Mouse (Mus musculus) heart, embryonic 14.5 days (tissue): ENCODE results near the gene Ndufv3. TPM values are rescaled to one million over a fixed set of nuclear protein-coding genes. Genes with fewer than 3 reads are reported as not detected.

Source experiments
- ATAC-seq: fragments of 200-750 bp; cut with Nextera tagmentation; 2 replicates; pipeline ENCODE4 v1.8.0; 2017; ENCODE audit warnings: low read depth, moderate TSS enrichment; ENCODE audit not compliant: insufficient number of reproducible peaks, insufficient read depth, low FRiP score
- H3K27ac ChIP-seq, 2 experiments: fragments of 200-500 bp in 1 of 2; fragments of 300-500 bp in 1 of 2; sonication (generic) in 1 of 2; replicated peaks in 1 of 2; 2 replicates each; pipeline ENCODE4 v1.5.1; 2012 to 2014; ENCODE audit warnings: low read depth in 2 of 2, low read length in 2 of 2, control low read depth in 1 of 2, mild to moderate bottlenecking in 1 of 2, mixed read lengths in 1 of 2; ENCODE audit not compliant: control insufficient read depth in 1 of 2, insufficient read depth in 1 of 2
- H3K27me3 ChIP-seq: fragments of 300-500 bp; sonication (generic); 2 replicates; pipeline ENCODE4 v1.6.1; 2014; ENCODE audit warnings: mild to moderate bottlenecking, low read length, control low read depth; ENCODE audit not compliant: control insufficient read depth, insufficient read depth
- H3K36me3 ChIP-seq: fragments of 300-500 bp; sonication (generic); 2 replicates; pipeline ENCODE4 v1.6.1; 2014; ENCODE audit warnings: mild to moderate bottlenecking, control low read depth, low read length, mixed read lengths; ENCODE audit not compliant: control insufficient read depth, insufficient read depth
- H3K4me1 ChIP-seq, 2 experiments: fragments of 200-500 bp in 1 of 2; fragments of 300-500 bp in 1 of 2; sonication (generic) in 1 of 2; 2 replicates each; pipeline ENCODE4 v1.6.1; 2012 to 2014; ENCODE audit warnings: low read length in 2 of 2, control low read depth in 1 of 2, mixed read lengths in 1 of 2; ENCODE audit not compliant: control insufficient read depth in 2 of 2, insufficient read depth in 2 of 2
- H3K4me2 ChIP-seq: fragments of 300-500 bp; sonication (generic); 2 replicates; pipeline ENCODE4 v1.6.1; 2014; ENCODE audit warnings: mild to moderate bottlenecking, low read length
- H3K4me3 ChIP-seq, 2 experiments: fragments of 200-500 bp in 1 of 2; fragments of 300-500 bp in 1 of 2; sonication (generic) in 1 of 2; 2 replicates each; pipeline ENCODE4 v1.5.1; 2012 to 2014; ENCODE audit warnings: low read length in 2 of 2, mild to moderate bottlenecking in 2 of 2, control low read depth in 1 of 2, low read depth in 1 of 2, moderate library complexity in 1 of 2; ENCODE audit not compliant: control insufficient read depth in 1 of 2, insufficient read depth in 1 of 2
- H3K9ac ChIP-seq: fragments of 300-500 bp; sonication (generic); 2 replicates; pipeline ENCODE4 v1.6.1; 2014; ENCODE audit warnings: mild to moderate bottlenecking, low read length
- H3K9me3 ChIP-seq: fragments of 300-500 bp; sonication (generic); 2 replicates; pipeline ENCODE4 v1.6.1; 2016; ENCODE audit warnings: low read length, control low read depth; ENCODE audit not compliant: control insufficient read depth
- WGBS: fragments of 180-500 bp; shearing (Covaris S2); extraction: QIAGEN DNeasy Blood & Tissue Kit; methylation state at CpG from one replicate; pipeline ENCODE4 v1.1.7; 2014; 5-methylcytosine and 5-hydroxymethylcytosine counted together
- polyA plus RNA-seq: library from polyadenylated mRNA; unstranded; fragments of >200 nt; fragmentation: Nextera tagmentation; extraction: Ambion mirVana; gene quantifications from 2 replicates; pipeline ENCODE4 v1.2.1, GENCODE M21; 2014

Gene Ndufv3
- polyA plus RNA-seq, 1 experiment from 2014 or later, result 805 TPM

- H3K4me2 ChIP-seq, result peak overlapping the region; percentile 91
- ATAC-seq, result peak; percentile 19
- no peaks in the 10 kb centered on the region for H3K27me3 ChIP-seq
- H3K27ac ChIP-seq, result peak overlapping the region; percentile 89 to 98
- peak overlapping the region; percentile 94 for H3K9ac ChIP-seq
- peaks cover 7% of the 10 kb centered on the region; the same call in 1 of the 2 replicates for H3K36me3 ChIP-seq
- peak overlapping the region; percentile 85 to 99 for H3K4me3 ChIP-seq
- H3K4me1 ChIP-seq, result peaks cover 20 to 35% of the 10 kb centered on the region in 2 experiments
- under 1% methylated on average over 88 of the region's 88 CpGs for WGBS
- no peaks in the 10 kb centered on the region for H3K9me3 ChIP-seq
Observed at GRCm38 (mm10) chr17:31565141-31566056, 45.5 kb downstream of the Ndufv3 start.

- Histone ChIP-seq H3K4me2 (peak overlapping the region; percentile 91), H3K27me3 (no peaks in the 10 kb centered on the region), H3K4me3 (peak overlapping the region in 1 of 2 experiments; percentile 85; a peak in 2 of 4 replicates), H3K36me3 (peaks cover 7% of the 10 kb centered on the region; the same call in 1 of the 2 replicates), H3K9ac (peak overlapping the region; percentile 94), H3K9me3 (no peaks in the 10 kb centered on the region), H3K27ac (peak overlapping the region in 1 of 2 experiments; percentile 98; a peak in 1 of 4 replicates), H3K4me1 (peaks cover 20 to 43% of the 10 kb centered on the region in 2 experiments)
- no peak for ATAC-seq
- 63% methylated on average over 6 of the region's 6 CpGs for WGBS
Observed at GRCm38 (mm10) chr17:31566276-31566675, 46.4 kb downstream of the Ndufv3 start.

GRCm38 (mm10) chr17:31569756-31570155, 49.8 kb downstream of the Ndufv3 start:
- ATAC-seq, result no peak
- H3K9ac ChIP-seq, result no peak overlapping the region
- H3K9me3 ChIP-seq, result no peaks in the 10 kb centered on the region
- H3K4me1 ChIP-seq, result peaks cover 17 to 43% of the 10 kb centered on the region in 2 experiments
- no peaks in the 10 kb centered on the region for H3K27me3 ChIP-seq
- peaks cover 7% of the 10 kb centered on the region; the same call in 1 of the 2 replicates for H3K36me3 ChIP-seq
- no peak overlapping the region for H3K4me3 ChIP-seq
- 94% methylated on average over 1 of the region's 1 CpGs for WGBS
- H3K27ac ChIP-seq, result no peak overlapping the region; a peak in 1 of 4 replicates
- no peak overlapping the region for H3K4me2 ChIP-seq

- Histone ChIP-seq H3K4me1 (peaks cover 17 to 49% of the 10 kb centered on the region in 2 experiments), H3K27me3 (no peaks in the 10 kb centered on the region), H3K9me3 (no peaks in the 10 kb centered on the region), H3K4me3 (no peak overlapping the region), H3K4me2 (no peak overlapping the region), H3K9ac (no peak overlapping the region), H3K27ac (peak overlapping the region; percentile 15 to 25; a peak in 2 of 4 replicates), H3K36me3 (peaks cover 7% of the 10 kb centered on the region; the same call in 1 of the 2 replicates)
- peak; percentile 85 for ATAC-seq
- WGBS, result 56% methylated on average over 9 of the region's 9 CpGs
Observed at GRCm38 (mm10) chr17:31570321-31570925, 50.5 kb downstream of the Ndufv3 start.

GRCm38 (mm10) chr17:31571689-31572088, 51.8 kb downstream of the Ndufv3 start:
- Histone ChIP-seq H3K4me1 (peaks cover 11 to 45% of the 10 kb centered on the region in 2 experiments), H3K27me3 (no peaks in the 10 kb centered on the region)

GRCm38 (mm10) chr17:31574662-31575061, 54.7 kb downstream of the Ndufv3 start:
- 49% methylated on average over 7 of the region's 7 CpGs for WGBS
- no peak overlapping the region for H3K4me2 ChIP-seq

More at GRCm38 (mm10) chr17:31571689-31572088, 51.8 kb downstream of the Ndufv3 start:
- ATAC-seq, result no peak
- WGBS, result 86% methylated on average over 5 of the region's 5 CpGs
- Histone ChIP-seq H3K4me2 (no peak overlapping the region), H3K4me3 (no peak overlapping the region), H3K36me3 (peaks cover 7% of the 10 kb centered on the region; the same call in 1 of the 2 replicates), H3K9ac (no peak overlapping the region), H3K27ac (no peak overlapping the region), H3K9me3 (no peaks in the 10 kb centered on the region)

GRCm38 (mm10) chr17:31576394-31577175, 56.7 kb downstream of the Ndufv3 start:
- no peaks in the 10 kb centered on the region for H3K36me3 ChIP-seq
- H3K27me3 ChIP-seq, result no peaks in the 10 kb centered on the region
- H3K4me3 ChIP-seq, result no peak overlapping the region
- WGBS, result 82% methylated on average over 10 of the region's 10 CpGs
- no peak overlapping the region for H3K9ac ChIP-seq
- H3K27ac ChIP-seq, result no peak overlapping the region
- H3K4me2 ChIP-seq, result no peak overlapping the region
- no peaks in the 10 kb centered on the region for H3K9me3 ChIP-seq
- peaks cover 5 to 19% of the 10 kb centered on the region in 2 experiments; a peak in 3 of 4 replicates for H3K4me1 ChIP-seq
- no peak for ATAC-seq

More at GRCm38 (mm10) chr17:31574662-31575061, 54.7 kb downstream of the Ndufv3 start:
- ATAC-seq, result no peak
- Histone ChIP-seq H3K9me3 (no peaks in the 10 kb centered on the region), H3K9ac (no peak overlapping the region), H3K27me3 (no peaks in the 10 kb centered on the region), H3K27ac (no peak overlapping the region), H3K4me1 (peaks cover 2 to 29% of the 10 kb centered on the region in 2 experiments), H3K4me3 (no peak overlapping the region), H3K36me3 (no peaks in the 10 kb centered on the region)
